Mouse (Mus musculus): Measurements from ENCODE around the gene Nphp4. TPM values are rescaled to one million over a fixed set of nuclear protein-coding genes. Genes with fewer than 3 reads are reported as not detected.
A peak's percentile ranks its signal among the peaks of the same experiment; 100 is the strongest.

Gene Nphp4
- total RNA-seq (2021) = 10 to 100 TPM; 18.4 to 23.9 TPM
- long read RNA-seq, experiment 1, full-length matches to known transcripts = 1 of 25 reads
- long read RNA-seq, experiment 1, partial matches to known transcripts = 6 of 25 reads
- long read RNA-seq, experiment 1, other reads (novel, unspliced or antisense) = 18 of 25 reads
- long read RNA-seq, experiment 2, partial matches to known transcripts = 4 of 8 reads
- long read RNA-seq, experiment 2, other reads (novel, unspliced or antisense) = 4 of 8 reads

DNA sequence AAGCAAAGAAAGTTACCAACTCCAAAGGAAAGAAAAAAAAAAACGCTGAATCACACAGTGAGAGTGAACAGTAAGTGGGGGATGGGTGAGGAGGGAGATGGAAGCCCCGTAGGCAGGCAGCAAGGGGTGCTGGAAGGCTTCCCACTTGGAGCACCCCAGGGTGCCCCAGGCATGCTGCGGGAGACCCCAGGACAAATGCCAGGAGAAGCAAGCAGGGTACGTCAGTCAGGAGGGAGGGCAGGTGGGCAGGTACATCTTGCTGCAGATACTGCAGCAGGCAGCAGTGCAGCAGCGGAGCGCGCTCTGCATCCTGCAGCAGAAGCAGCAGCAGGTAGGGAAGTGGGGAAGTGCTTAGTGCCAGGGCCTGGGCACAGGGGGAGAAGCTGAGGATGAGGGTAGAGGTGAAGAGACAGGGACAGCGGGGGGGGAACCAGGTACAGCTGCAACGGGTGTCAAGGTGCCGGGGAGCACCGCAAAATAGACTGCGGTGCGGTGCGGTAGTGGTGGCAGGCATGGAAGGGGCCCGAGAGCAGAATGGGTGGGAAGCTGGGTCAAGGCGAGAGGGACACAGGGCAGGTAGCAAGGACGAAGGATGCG is at the start of gene Nphp4:
Nphp4 (plus strand) TSS at position 280 of the 597 bp plus-strand sequence.
- peak in 1 of 2 experiments; percentile 48 for DNase-seq (ENCODE audit: low spot score in 2 of 2)

DNA sequence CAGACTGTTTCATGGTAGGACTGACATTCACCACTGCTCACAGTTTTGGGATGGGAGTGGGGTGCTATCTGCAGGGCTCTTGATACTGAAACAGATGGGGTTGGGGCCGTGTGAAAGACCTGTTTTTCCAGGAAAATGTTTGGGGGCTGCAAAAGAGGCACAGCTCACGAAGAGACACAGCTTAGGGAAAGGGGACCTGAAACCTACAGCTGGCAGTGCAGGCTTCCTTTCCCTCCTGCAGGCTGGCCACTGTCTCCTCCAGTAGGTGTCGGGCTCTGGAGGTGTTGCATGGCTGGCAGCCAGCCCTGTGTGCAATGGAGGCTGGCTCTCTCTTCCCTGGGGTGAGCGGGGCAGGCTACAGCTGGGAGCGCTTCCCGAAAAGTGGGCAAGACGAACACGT is 48.2 kb upstream of the Nphp4 start:
- DNase-seq (ENCODE audit: low spot score in 2 of 2) = peak; percentile 62 to 69

DNA sequence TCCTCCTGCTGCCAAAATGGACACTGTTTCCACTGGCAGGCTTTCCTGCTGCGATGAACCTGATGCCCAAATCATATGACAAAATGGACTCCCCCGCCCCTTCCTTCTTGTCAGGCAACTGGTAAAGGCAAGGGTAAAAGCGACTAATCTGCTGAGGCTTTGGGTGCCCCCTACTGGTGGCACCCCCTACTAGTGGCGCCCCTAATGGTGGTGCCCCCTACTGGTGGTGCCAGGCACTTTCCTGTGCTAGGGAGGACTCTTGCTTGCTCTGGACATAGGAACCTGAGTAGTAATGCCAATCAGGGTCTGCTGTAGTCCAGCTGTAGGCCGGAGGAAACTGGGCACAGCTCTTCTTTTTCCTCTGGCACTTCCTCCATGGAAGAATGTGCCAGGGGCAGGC is 44.2 kb upstream of the Nphp4 start:
- peak; percentile 63 to 65 for DNase-seq (ENCODE audit: low spot score in 2 of 2)

DNA sequence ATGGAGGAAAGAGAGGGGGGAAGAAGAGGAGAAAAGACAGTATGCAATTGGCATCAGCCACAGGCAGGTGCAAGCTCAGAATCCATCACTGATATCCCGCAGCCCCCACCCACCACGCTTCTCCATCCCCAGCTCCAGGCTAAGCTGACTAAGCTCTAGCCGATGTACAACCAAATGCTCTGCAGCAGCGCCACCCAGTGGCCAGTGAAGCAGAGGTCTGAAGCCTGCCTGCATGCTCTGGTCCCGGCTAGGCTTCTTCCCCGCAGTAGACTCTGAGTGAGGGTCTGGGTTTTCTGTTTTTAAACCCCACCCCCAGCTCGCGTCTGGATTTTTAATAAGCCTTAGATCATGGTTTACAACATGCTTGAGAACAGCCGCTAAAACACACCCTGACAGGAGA is 41.7 kb upstream of the Nphp4 start:
- peak; percentile 93 to 98 for DNase-seq (ENCODE audit: low spot score in 2 of 2)

DNA sequence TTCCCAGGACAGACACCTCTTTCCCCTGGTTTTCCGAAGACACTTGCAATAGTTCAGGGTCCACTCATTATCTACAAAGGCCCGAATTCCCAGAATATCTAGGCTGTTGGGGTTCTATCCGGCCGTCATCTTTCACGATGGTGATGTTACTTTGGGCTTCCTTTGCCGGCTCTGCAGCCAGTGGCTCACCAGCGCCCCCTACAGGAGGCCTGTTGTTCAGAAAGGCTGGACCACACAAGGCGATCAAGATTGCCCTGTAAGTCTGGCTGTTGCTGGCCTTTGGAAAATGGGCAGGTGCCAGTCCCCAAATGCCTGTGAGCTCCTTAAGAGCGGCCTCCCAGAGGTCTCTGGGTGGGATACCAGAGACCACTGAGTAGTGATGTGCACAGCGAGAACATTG is 41.3 kb upstream of the Nphp4 start:
- DNase-seq (ENCODE audit: low spot score in 2 of 2) = peak; percentile 79 to 87

DNA sequence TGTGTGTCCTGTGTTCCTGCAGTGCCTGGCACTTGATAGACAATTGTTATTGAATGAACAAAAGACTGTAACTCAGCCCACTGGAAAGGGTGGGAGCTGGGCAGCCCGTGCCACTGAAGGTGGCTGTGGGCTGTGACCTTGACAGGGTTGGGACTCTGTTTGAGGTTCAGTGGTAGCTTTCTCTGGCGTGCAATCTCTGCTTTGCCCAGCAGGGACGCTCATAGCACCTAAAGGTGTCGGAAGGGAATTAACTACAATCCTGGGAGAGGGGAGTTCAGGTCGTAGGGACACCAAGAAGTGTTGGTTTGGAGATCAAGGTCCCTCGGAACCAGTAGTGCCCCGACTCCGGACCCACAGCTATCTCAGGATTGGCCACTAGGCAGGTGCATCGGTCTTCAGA is 35.6 kb upstream of the Nphp4 start:
- no peak for DNase-seq (ENCODE audit: low spot score in 2 of 2)

DNA sequence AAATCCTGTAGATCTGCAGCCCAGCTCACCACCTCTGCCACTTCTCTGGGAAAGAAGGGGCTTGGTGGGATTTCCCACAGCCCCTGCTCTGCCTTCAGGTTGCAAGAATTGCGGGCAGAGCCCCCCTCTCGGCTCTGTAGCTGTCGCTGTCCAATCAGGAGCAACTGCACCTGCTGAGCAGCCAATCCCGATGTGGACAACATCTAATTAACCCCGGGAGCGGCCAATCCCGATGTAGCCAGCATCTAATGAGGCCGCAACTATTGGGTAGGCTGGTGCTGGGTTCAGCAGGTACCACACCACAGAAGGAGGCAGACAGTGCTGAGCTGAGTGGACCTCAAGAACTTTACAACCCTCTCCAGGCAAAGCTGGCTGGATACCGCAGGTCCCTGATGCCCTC is 35.0 kb upstream of the Nphp4 start:
- no peak for DNase-seq (ENCODE audit: low spot score in 2 of 2)

DNA sequence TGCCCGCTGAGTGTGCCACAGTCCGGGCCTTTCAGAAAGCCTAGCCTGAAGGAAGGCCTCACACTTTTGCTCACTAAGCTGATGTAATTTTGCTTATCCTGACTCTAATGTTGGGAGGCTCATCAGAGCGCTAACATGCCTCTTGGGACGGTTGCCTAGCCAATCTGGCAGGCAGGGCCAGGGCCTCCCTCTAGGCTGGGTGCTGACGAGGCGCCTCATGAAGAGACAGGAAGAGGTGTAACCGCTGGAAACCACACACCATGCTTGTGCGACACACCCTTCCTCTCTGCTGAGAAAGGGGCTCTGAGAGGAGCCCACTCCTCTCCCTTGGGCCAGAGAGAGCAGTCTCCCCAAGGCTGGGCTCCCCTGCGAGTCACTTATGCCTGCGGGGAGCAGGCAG is 30.3 kb upstream of the Nphp4 start:
- DNase-seq (ENCODE audit: low spot score in 2 of 2) = no peak

DNA sequence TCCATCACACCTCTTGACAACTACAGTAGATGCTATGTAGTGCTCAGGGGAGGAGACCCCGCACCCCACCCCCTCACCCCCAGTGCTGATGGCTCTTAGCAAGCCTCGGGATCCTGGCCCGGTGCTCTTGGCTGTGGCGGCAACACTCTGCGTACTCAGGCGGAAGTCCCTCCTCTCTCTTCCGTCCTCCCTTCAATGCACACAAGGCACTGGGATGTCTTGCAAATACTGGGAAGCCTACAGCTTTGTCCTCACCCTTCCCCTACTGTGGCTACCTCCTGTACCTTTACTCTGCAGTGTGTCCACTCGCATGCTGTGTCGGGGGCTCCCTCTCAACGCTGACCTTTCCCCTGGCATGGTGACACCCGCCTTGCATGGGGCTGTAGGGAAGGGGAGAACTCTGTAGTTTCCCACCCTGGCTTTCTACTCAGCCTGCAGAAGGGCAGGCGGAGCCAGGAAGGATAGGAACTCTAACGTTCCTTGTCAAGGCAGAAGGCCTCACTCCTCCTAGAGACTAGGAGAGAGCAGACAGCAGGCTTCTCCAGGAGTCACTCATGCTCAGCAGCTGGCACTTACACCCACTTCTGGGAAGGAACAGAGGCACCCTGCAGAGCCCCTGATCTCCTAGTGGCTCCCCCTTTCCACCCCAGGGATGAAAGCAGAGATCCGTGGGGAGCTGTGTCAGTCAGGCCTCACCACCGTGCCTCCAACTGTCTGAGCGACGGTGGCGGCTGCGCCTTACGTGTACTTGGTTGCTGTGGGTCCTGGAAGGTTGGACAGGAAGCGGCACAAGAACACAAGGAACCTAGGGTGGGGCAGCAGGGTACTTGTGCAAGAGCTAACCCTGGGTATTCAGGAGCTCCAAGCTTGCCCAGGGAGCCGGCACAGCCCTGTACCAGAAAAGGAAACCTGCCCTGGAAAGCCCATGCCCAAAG is 28.5 kb upstream of the Nphp4 start:
- DNase-seq (ENCODE audit: low spot score in 2 of 2) = no peak

DNA sequence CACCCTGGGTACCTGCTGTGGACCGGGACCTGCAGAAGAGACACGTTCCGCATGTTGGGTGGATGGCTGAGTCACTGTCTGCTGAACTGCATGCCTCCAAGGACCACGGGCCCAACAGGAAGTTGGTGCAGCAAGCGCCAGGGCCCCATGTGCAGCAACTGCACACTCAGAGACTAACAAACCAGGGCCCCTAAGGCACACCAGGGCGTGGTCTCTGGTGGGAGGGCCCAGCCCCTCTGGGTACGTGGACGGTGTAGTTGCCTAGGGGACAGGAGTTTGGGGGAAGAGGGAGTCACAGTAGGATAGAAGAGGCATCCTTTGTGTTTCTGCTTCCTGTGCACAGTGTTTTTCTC is 27.9 kb upstream of the Nphp4 start:
- no peak for DNase-seq (ENCODE audit: low spot score in 2 of 2)

DNA sequence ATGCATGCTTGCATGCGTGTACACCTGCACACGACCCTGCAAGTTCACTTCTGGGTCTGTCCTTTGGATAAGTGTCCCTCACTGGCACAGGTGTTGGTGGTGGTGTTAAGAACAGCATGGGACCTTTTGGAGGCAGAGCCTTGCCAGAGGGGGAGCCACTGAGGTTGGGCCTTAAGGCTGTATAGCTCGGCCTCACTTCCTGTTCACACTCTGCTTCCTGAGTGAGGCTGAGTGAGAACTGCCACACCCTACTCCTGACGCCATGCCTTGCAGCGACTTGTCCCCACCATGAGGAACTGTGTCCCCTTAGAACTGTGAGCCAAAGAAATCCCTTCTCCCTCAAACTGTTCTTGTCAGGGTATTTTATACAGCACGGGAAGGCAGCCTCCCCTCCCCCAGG is 25.1 kb upstream of the Nphp4 start:
- no peak for DNase-seq (ENCODE audit: low spot score in 2 of 2)

DNA sequence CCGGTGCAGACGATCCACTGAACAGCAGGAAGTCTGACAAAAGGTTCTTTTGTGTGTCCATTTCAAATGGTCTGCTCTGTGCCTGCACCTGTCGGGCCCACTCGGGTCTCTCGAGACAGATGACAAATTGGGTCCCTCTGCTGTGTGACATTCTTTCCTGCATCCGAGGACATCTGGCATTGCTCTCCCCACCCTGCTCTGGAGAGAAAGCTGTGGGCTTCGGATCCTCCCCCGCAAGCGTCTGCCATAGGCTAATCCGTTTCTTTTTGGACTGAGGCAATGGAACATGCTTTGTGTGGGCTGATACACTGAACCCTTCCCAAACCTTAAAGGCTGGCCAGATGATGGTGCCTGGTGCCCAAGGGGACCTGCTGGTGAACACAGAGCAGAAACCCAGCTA is 23.4 kb upstream of the Nphp4 start:
- DNase-seq (ENCODE audit: low spot score in 2 of 2) = peak; percentile 79 to 90

DNA sequence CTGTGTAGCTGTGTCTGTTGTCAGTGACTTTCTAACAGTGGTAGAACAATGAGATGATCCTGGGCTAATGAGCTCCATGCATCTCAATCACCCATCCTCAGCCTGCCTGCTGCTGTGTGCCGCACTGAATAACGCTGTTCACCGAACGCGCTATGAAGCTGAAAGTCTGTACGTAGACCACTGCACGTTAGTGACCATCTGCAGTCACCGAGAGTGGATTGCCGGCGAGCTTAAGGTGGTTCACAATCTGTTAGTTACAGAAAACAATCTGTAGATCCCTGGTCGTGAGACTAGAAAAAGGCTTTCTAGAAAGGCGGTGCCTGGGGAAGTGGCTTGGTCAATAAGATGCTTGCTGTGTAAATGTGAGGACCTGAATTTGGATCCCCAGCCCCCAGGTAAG is 22.4 kb upstream of the Nphp4 start:
- no peak for DNase-seq (ENCODE audit: low spot score in 2 of 2)

DNA sequence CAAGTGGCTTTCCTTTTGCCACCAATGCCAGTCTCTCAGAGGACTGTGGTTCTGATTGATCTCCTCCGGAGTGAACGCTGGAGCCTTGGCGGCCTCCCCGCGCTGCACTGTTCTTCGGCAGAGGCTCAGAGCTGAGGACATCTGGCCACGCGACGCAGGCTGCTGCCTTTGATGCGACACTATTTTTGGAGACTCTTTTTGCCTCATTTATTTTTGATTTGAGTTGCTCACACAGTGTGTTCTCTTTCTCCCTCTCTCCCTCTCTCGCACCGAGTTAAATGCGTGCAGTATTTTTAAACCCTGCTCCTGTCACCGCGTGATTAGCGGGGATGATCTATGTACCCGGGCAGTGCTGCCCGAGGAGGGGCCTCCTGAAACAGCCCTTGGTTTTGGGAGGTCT is 19.9 kb upstream of the Nphp4 start:
- DNase-seq (ENCODE audit: low spot score in 2 of 2) = peak; percentile 72 to 82

DNA sequence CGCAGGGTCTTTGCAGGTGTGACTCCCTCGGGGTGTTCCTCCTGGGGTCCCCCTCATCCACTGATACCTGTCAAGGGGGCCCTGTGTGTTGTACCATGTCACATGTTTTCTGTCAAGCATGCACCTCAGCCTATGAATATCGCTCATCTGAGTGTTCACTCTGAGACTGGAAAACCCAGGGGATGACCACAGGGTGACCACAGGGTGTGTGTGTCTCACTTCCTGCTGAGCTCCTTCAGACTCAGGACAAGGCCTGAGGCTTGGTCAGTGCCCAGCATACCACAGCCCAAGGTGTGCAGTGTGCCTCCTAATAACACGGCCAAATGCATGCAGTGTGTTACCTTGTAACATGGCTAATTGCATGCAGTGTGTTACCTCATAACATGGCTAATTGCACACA is 18.8 kb upstream of the Nphp4 start:
- no peak for DNase-seq (ENCODE audit: low spot score in 2 of 2)

DNA sequence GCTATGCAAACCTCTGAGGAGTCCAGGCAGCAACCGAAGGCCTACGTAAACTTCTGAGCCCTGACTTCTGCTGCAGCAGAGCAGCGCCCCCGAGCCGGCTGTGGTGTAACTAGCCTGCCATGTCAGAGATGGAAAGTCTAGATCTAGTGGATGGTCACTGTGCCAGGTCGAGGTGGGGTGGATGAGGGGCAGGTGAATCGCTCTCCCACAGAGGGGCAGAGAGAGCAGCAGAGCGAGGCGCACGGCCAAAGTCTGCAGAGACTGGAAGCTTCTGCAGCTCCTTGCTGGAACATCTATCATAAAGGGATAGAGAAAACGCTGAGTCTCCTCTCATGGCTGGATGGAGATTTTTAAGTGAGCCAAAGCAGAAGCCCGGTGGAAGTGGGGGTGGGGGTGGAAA is 14.0 kb upstream of the Nphp4 start:
- DNase-seq (ENCODE audit: low spot score in 2 of 2) = no peak

DNA sequence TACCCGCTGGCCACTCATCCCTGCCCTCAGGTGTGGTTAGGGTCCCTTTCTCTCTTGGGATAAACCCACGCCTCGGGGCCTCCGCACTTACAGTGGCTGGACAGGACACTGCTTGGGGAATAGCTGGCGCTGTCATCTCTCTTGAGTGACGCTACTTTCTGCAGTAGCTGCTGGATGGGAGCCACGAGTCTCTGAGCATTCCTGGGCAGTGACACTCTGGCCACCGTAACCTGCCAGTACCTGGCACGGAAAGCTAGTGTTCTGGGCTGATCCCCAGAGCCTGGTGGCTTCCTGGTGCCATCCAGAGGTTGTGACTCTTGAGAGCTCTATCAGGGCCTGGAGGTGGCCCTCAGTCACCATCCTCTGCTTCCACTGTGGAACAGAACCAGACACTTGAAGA is 13.4 kb upstream of the Nphp4 start:
- no peak for DNase-seq (ENCODE audit: low spot score in 2 of 2)

DNA sequence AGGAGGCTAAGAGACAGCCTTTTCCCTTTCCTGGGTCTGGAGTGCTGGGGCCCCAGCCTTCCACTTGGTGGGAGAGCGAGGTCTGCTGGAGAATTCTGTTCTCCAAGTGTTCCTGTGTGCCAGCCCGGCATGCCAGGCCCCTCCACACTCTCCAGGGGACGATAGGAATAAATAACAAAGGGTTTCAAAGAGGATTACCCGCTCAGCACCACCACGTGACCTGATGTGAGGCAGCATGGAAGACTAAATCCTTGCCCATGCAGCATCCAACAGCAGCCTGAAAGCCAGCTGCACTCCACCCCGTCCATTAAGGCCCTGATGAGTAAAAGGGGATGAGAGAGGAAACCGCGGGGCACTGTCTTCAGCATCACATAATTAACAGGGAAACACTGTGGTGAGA is 11.4 kb upstream of the Nphp4 start:
- DNase-seq (ENCODE audit: low spot score in 2 of 2) = no peak

DNA sequence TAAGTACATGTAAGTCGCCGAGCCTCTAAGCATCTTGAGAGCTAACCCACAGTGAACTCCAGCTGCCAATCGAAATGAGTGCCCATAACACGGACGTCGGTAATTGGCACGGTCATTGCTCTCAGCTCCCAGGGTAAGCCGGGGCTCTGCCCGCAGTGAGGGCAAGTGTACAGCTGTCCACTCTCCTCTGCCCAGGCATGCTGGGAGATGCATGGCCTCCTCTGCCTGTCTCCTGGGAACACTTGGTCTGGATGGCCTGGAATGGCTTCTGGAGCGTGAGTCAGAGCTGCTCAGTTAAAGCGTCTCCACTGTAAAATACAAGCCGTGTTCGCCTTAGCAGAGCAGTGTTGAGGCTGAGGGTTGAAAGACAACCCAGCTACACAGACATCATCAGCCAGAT is 9.9 kb upstream of the Nphp4 start:
- no peak for DNase-seq (ENCODE audit: low spot score in 2 of 2)

DNA sequence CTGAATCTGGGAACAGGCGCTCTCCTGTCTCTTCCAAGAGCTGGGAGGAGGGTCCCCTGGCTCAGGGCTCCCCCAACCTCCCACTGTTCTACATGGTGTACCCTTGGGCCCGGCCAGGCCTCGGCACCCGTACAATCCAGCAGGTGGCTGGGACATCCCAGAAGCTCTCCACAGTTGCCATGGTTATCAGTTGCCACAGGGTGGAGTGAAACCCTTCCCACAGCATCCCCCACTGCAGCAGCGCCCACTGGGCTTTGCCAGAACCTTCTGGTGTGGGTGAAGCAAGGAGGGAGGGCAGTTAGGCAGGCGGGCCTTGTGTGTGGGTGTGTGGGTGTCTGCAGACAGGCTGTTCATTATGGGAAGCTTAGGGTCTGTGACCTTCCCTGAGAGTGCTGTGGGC is 8.6 kb upstream of the Nphp4 start:
- DNase-seq (ENCODE audit: low spot score in 2 of 2) = peak; percentile 57 to 60

DNA sequence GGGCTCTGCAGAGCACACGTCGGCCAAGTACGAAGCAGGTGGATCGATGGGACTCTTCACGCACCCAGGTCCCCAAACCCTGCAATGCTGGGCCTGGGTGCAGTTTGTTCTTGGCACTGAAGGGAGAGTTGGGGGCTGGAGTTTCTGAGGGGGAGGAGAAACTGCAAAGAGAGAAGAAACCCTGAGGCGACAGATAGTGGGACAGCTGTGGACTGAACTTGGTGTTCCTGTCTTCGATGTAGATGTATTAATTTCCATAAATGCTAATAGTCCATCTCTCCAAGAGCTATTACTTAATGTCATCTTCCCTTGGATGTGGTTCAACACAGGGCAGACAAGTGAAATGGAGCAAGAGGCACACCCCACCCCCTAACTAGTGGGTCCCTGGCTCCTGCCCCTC is 565 bp upstream of the Nphp4 start:
- no peak for DNase-seq (ENCODE audit: low spot score in 2 of 2)

DNA sequence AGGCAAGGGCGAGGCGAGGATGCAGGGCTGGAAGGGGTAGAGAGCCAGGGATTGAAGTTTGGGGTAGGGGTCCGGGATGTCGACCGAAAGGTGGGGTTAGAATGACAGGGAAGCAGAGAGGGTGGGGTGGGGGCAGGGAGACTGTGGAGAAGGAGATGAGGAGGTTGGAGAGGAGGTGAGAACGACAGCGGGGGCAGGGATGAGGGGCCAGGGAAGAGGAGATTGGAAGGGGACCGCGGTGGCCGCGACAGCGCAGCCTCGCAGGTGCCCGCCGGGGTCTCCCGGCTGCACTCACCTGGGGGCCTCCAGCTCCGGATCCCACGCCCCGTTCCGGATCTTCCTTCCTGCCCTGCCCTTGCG is 580 bp downstream of the Nphp4 start:
- no peak for DNase-seq (ENCODE audit: low spot score in 2 of 2)

All from left cerebral cortex, adult 18-20 months (tissue).